Mouse (Mus musculus): ENCODE results near the gene Ndufa9. TPM values are rescaled to one million over a fixed set of nuclear protein-coding genes. Genes with fewer than 3 reads are reported as not detected.

The Ndufa9 gene
- total RNA-seq, 2 experiments from 2014 or later, result 146 to 148 TPM

Other genes starting within 250 kb of the Ndufa9 start
- gene Kcna1, start 202.8 kb downstream of the Ndufa9 start, total RNA-seq (2021), result 100 to 1,000 TPM; 110 to 114 TPM
- 10 to 100 TPM; 47.3 to 48.4 TPM for gene Kcna6, start 108.5 kb downstream of the Ndufa9 start, total RNA-seq (2021)
- not detected for gene Akap3, start 4.0 kb upstream of the Ndufa9 start, total RNA-seq (2021)
- under 1 TPM; 0.18 to 0.32 TPM for gene Dyrk4, start 72.7 kb upstream of the Ndufa9 start, total RNA-seq (2021)
- 1 to 10 TPM; 2.7 to 2.8 TPM for gene Rad51ap1, start 90.5 kb upstream of the Ndufa9 start, total RNA-seq (2021)
- 10 to 100 TPM; 45.7 to 46.1 TPM for gene D6Wsu163e, start 90.8 kb upstream of the Ndufa9 start, total RNA-seq (2021)
- gene Fgf6, start 166.4 kb upstream of the Ndufa9 start, total RNA-seq (2021), result not detected
- under 1 TPM; 0.25 to 0.48 TPM for gene Fgf23, start 223.8 kb upstream of the Ndufa9 start, total RNA-seq (2021)

Measured in layer of hippocampus, postnatal 36 days (tissue).